Mouse (Mus musculus) midbrain, embryonic 12.5 days (tissue): ENCODE data around the gene Gm20489. TPM values are rescaled to one million over a fixed set of nuclear protein-coding genes. Genes with fewer than 3 reads are reported as not detected.

ENCODE experiments used
- ATAC-seq: fragments of 200-750 bp; cut with Nextera tagmentation; 2 replicates; pipeline ENCODE4 v1.8.0; 2017; ENCODE audit warnings: low read depth, moderate TSS enrichment, moderate library complexity; ENCODE audit not compliant: low FRiP score
- H3K27ac ChIP-seq: fragments of 300-500 bp; sonication (generic); replicated peaks from 2 replicates; pipeline ENCODE4 v1.5.1; 2016; ENCODE audit warnings: mild to moderate bottlenecking
- H3K27me3 ChIP-seq: fragments of 300-500 bp; sonication (generic); 2 replicates; pipeline ENCODE4 v1.6.1; 2016; ENCODE audit warnings: mild to moderate bottlenecking
- H3K36me3 ChIP-seq: fragments of 300-500 bp; sonication (generic); 2 replicates; pipeline ENCODE4 v1.6.1; 2016
- H3K4me1 ChIP-seq: fragments of 300-500 bp; sonication (generic); 2 replicates; pipeline ENCODE4 v1.6.1; 2016
- H3K4me2 ChIP-seq: fragments of 300-500 bp; sonication (generic); replicated peaks from 2 replicates; pipeline ENCODE4 v1.6.1; 2016; ENCODE audit warnings: mild to moderate bottlenecking, moderate library complexity
- H3K4me3 ChIP-seq: fragments of 300-500 bp; sonication (generic); 2 replicates; pipeline ENCODE4 v1.5.1; 2016; ENCODE audit warnings: mild to moderate bottlenecking
- H3K9ac ChIP-seq: fragments of 300-500 bp; sonication (generic); replicated peaks from 2 replicates; pipeline ENCODE4 v1.6.1; 2016; ENCODE audit warnings: mild to moderate bottlenecking, moderate library complexity
- H3K9me3 ChIP-seq: fragments of 300-500 bp; sonication (generic); 2 replicates; pipeline ENCODE4 v1.6.1; 2016; ENCODE audit warnings: mild to moderate bottlenecking
- WGBS: fragments of 180-500 bp; shearing (Covaris S2); methylation state at CpG from one replicate; pipeline ENCODE4 v1.1.7; 2016; 5-methylcytosine and 5-hydroxymethylcytosine counted together
- polyA plus RNA-seq: library from polyadenylated mRNA; unstranded; fragments of >200 nt; fragmentation: Nextera tagmentation; extraction: Ambion mirVana; gene quantifications from 2 replicates; pipeline ENCODE4 v1.2.1, GENCODE M21; 2016

The Gm20489 gene
- not detected in 2 replicates for polyA plus RNA-seq

GRCm38 (mm10) chrX:101268755-101269124 lies at the start of gene Gm20489:
TSS of gene Gm20489 (minus strand) at chrX:101269023.
- no peaks in the 10 kb centered on the region; the same call in 1 of the 2 replicates for H3K27me3 ChIP-seq
- no peak within 1 kb of the TSS for H3K9ac ChIP-seq
- no peaks in the 10 kb centered on the region for H3K4me1 ChIP-seq
- H3K4me2 ChIP-seq = no peak within 1 kb of the TSS
- no peak within 1 kb of the TSS for H3K4me3 ChIP-seq
- H3K36me3 ChIP-seq = no peaks in the 10 kb centered on the region
- no peak for ATAC-seq
- no peak within 1 kb of the TSS for H3K27ac ChIP-seq
- 65% methylated on average over 3 of the region's 3 CpGs for WGBS
- no peaks in the 10 kb centered on the region for H3K9me3 ChIP-seq

GRCm38 (mm10) chrX:101313625-101314359 lies 45.0 kb upstream of the Gm20489 start:
- Histone ChIP-seq H3K4me1 (peaks cover 8% of the 10 kb centered on the region; the same call in 1 of the 2 replicates), H3K36me3 (peaks cover 26% of the 10 kb centered on the region), H3K9me3 (no peaks in the 10 kb centered on the region), H3K27me3 (peaks cover 9% of the 10 kb centered on the region; the same call in 1 of the 2 replicates), H3K4me3 (no peak overlapping the region), H3K9ac (no peak overlapping the region), H3K4me2 (no peak overlapping the region), H3K27ac (0 out of 2 replicates have a peak overlapping the region, but pooled peaks have one; percentile 20)
- WGBS = 33% methylated on average over 6 of the region's 6 CpGs
- 0 out of 2 replicates have a peak, but pooled peaks have one; percentile 52 for ATAC-seq

DNA sequence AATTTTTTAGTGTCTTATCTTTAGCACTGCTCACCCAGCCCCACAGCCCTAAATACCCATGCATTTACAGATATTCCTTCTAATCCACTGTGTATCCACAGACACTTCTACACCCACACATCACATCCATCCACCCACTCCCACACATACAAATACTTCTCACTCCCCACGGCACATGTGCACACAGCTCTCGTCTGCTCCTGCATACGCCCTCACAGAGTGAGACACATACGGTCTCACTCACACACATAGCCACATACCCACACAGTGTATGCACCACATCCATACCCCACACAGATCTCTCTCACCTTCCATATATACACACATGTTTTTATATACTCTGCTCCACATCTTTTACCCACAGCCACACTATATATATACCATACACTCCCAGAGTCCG lies 40.5 kb upstream of the Gm20489 start:
- Histone ChIP-seq H3K27ac (no peak overlapping the region), H3K4me2 (no peak overlapping the region), H3K27me3 (peaks cover 22% of the 10 kb centered on the region), H3K4me3 (no peak overlapping the region), H3K36me3 (peaks cover 13% of the 10 kb centered on the region), H3K9me3 (no peaks in the 10 kb centered on the region), H3K9ac (no peak overlapping the region), H3K4me1 (peaks cover 12% of the 10 kb centered on the region)
- no peak for ATAC-seq
- WGBS = 94% methylated on average over 5 of the region's 5 CpGs

DNA sequence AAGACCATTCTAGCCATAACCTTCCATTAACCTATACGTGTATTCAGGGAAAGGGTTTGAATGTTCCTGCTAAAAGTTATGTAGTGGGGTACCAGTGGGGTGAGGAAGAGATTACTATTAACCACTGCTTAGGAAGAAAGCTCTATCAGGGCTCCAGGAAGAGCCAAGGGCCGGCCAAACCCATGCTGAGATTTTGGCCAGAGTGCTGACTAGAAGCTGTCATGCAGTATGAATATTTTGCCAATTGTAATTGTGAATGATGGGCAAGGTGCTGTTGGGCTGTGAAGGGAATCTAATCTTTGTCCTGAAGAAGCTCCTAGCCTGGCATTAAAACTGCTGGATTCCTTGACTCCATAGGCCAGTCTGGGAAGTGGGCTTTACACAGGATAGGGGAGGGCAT lies 35.8 kb upstream of the Gm20489 start:
- Histone ChIP-seq H3K27me3 (peaks cover 41% of the 10 kb centered on the region), H3K27ac (no peak overlapping the region)
- WGBS = 34% methylated on average over 2 of the region's 2 CpGs

DNA sequence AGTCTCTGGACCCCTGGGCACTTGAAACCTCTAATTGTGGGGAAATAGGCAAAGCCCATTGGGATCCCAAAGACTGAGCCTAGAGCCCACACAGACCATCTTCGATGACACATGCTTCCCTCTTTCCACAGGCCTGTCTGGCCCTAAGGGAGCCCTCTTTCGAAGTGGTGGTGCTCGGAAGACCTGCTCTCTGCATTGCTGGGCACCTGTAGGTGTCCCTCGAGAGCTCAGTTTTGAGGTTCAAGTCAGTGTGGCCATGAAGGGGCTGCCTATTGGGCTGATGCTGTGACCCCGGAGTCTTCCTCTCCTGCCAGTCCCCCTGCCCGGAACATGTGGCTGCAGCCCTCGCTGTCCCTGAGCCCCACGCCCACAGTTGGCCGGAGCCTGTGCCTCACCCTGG lies 32.8 kb upstream of the Gm20489 start:
- Histone ChIP-seq H3K9ac (no peak overlapping the region; the same call in 1 of the 2 replicates), H3K36me3 (peaks cover 3% of the 10 kb centered on the region; the same call in 1 of the 2 replicates), H3K4me3 (peak overlapping the region; percentile 49; the same call in 1 of the 2 replicates), H3K9me3 (no peaks in the 10 kb centered on the region), H3K27me3 (peaks cover 32% of the 10 kb centered on the region), H3K27ac (no peak overlapping the region), H3K4me2 (peak overlapping the region; percentile 51), H3K4me1 (peaks cover 36% of the 10 kb centered on the region)
- WGBS = 61% methylated on average over 9 of the region's 9 CpGs
- no peak for ATAC-seq

More for the DNA sequence above, 35.8 kb upstream of the Gm20489 start:
- Histone ChIP-seq H3K36me3 (peaks cover 4% of the 10 kb centered on the region), H3K9me3 (no peaks in the 10 kb centered on the region), H3K4me3 (no peak overlapping the region), H3K9ac (no peak overlapping the region), H3K4me2 (no peak overlapping the region), H3K4me1 (peaks cover 36% of the 10 kb centered on the region)
- ATAC-seq = no peak

GRCm38 (mm10) chrX:101300427-101301030 lies 31.7 kb upstream of the Gm20489 start:
- Histone ChIP-seq H3K27me3 (peaks cover 37% of the 10 kb centered on the region; the same call in 1 of the 2 replicates), H3K27ac (peak overlapping the region; percentile 75), H3K4me2 (peak overlapping the region; percentile 51), H3K9me3 (no peaks in the 10 kb centered on the region), H3K4me3 (peak overlapping the region; percentile 49), H3K9ac (peak overlapping the region; percentile 56; the same call in 1 of the 2 replicates), H3K4me1 (peaks cover 36% of the 10 kb centered on the region), H3K36me3 (peaks cover 14% of the 10 kb centered on the region)
- WGBS = 30% methylated on average over 13 of the region's 13 CpGs
- peak; percentile 38 for ATAC-seq

GRCm38 (mm10) chrX:101299473-101300426 lies 30.9 kb upstream of the Gm20489 start:
- Histone ChIP-seq H3K27me3 (peaks cover 37% of the 10 kb centered on the region; the same call in 1 of the 2 replicates), H3K27ac (peak overlapping the region; percentile 75), H3K4me3 (peak overlapping the region; percentile 49), H3K4me1 (peaks cover 36% of the 10 kb centered on the region), H3K4me2 (peak overlapping the region; percentile 51), H3K9me3 (no peaks in the 10 kb centered on the region), H3K9ac (peak overlapping the region; percentile 56), H3K36me3 (peaks cover 14% of the 10 kb centered on the region)
- ATAC-seq = peak; percentile 84
- WGBS = 31% methylated on average over 9 of the region's 13 CpGs

- Histone ChIP-seq H3K36me3 (peaks cover 17% of the 10 kb centered on the region), H3K27ac (peak within 1 kb of the TSS; percentile 75), H3K9me3 (no peaks in the 10 kb centered on the region), H3K4me1 (peaks cover 30% of the 10 kb centered on the region), H3K27me3 (peaks cover 35% of the 10 kb centered on the region; the same call in 1 of the 2 replicates), H3K4me2 (peak within 1 kb of the TSS; percentile 51), H3K4me3 (peak within 1 kb of the TSS; percentile 49), H3K9ac (peak within 1 kb of the TSS; percentile 56)
- ATAC-seq = peak; percentile 17
- WGBS = 41% methylated on average over 17 of the region's 24 CpGs
Observed at GRCm38 (mm10) chrX:101299055-101299454, 30.2 kb upstream of the Gm20489 start, which contains the start of gene Nlgn3. TSS of gene Nlgn3 (plus strand) at chrX:101299168.

DNA sequence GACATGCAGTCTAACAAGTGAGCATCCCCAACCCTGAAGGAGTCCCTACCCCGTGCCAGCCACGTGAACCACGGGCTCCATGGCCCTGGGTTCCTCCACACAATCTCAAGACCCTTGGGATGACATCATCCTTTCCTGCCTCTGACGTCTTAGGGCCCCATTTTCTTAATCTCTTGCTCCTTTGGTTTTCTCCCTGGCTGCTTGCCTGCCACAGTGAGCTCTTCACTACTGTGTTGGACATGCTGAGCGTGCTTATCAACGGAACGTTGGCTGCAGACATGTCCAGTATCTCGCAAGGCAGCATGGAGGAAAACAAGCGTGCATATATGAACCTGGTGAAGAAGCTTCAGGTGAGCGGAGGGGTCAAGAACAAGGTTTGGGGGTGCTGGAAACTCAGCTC lies 21.3 kb upstream of the Gm20489 start:
- no peak overlapping the region for H3K27ac ChIP-seq
- H3K9ac ChIP-seq = no peak overlapping the region
- no peaks in the 10 kb centered on the region for H3K27me3 ChIP-seq
- H3K4me1 ChIP-seq = no peaks in the 10 kb centered on the region
- ATAC-seq = no peak
- 89% methylated on average over 10 of the region's 10 CpGs for WGBS
- peaks cover 84% of the 10 kb centered on the region for H3K36me3 ChIP-seq
- H3K4me3 ChIP-seq = no peak overlapping the region
- no peaks in the 10 kb centered on the region for H3K9me3 ChIP-seq
- no peak overlapping the region for H3K4me2 ChIP-seq

GRCm38 (mm10) chrX:101289037-101289436 lies 20.2 kb upstream of the Gm20489 start:
- Histone ChIP-seq H3K9ac (no peak overlapping the region), H3K4me1 (no peaks in the 10 kb centered on the region), H3K4me3 (no peak overlapping the region), H3K4me2 (no peak overlapping the region), H3K27me3 (no peaks in the 10 kb centered on the region), H3K9me3 (no peaks in the 10 kb centered on the region), H3K36me3 (peaks cover 90% of the 10 kb centered on the region), H3K27ac (no peak overlapping the region)
- no peak for ATAC-seq
- 86% methylated on average over 7 of the region's 7 CpGs for WGBS

DNA sequence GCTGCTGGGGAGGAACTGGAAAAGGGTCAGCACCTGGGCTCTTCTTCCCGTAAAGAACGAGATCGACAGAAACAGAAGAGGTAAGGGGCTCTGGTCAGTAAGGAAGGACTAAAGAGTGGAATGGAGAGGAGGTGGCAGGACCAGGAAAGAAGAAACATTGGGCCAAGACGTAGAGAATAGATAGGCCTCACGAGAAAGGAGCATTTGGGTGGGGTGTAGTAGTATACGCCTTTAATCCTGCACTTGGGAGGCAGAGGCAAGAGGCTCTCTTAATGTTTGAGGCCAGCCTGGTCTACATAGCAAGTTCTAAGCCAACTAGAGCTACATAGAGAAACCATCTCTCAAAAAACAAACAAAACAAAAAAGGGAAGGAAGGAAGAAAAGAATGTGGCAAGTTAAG lies 19.6 kb upstream of the Gm20489 start:
- Histone ChIP-seq H3K4me2 (no peak overlapping the region), H3K27ac (no peak overlapping the region), H3K4me1 (no peaks in the 10 kb centered on the region), H3K4me3 (no peak overlapping the region), H3K27me3 (no peaks in the 10 kb centered on the region), H3K9me3 (no peaks in the 10 kb centered on the region), H3K36me3 (peaks cover 90% of the 10 kb centered on the region), H3K9ac (no peak overlapping the region)
- no peak for ATAC-seq
- WGBS = 92% methylated on average over 6 of the region's 6 CpGs
